Mouse (Mus musculus) small intestine, adult 2 months (tissue): ENCODE data around the gene Ubash3a. TPM values are rescaled to one million over a fixed set of nuclear protein-coding genes. Genes with fewer than 3 reads are reported as not detected.
"Not testable (repeated sequence)": the region's sequence is repeated elsewhere in the genome, so short reads cannot be mapped to it uniquely, and the experiment has no call there.

ENCODE experiments used
- H3K27ac ChIP-seq: fragments of 200-500 bp; 2 replicates; pipeline ENCODE4 v1.5.1; 2012; ENCODE audit warnings: low read depth, low read length, control low read depth, inconsistent platforms; ENCODE audit not compliant: insufficient read depth
- H3K27me3 ChIP-seq: fragments of 200-500 bp; 2 replicates; pipeline ENCODE4 v1.6.1; 2012; ENCODE audit warnings: mild to moderate bottlenecking, moderate library complexity, low read length, inconsistent platforms; ENCODE audit not compliant: control insufficient read depth, insufficient read depth
- H3K36me3 ChIP-seq: fragments of 200-500 bp; 2 replicates; pipeline ENCODE4 v1.6.1; 2012; ENCODE audit warnings: mild to moderate bottlenecking, low read length, control low read depth, inconsistent platforms; ENCODE audit not compliant: control insufficient read depth, insufficient read depth
- H3K4me1 ChIP-seq: fragments of 200-500 bp; 2 replicates; pipeline ENCODE4 v1.6.1; 2012; ENCODE audit warnings: low read length, inconsistent platforms, mixed read lengths; ENCODE audit not compliant: control insufficient read depth, insufficient read depth, insufficient read length
- H3K4me3 ChIP-seq: fragments of 200-500 bp; 2 replicates; pipeline ENCODE4 v1.5.1; 2012; ENCODE audit warnings: low read depth, mild to moderate bottlenecking, control low read depth, inconsistent platforms, low read length, moderate library complexity
- CTCF ChIP-seq: fragments of 200-500 bp; IDR thresholded peaks from 2 replicates; pipeline ENCODE4 v1.5.1; 2012; ENCODE audit warnings: low read depth, mild to moderate bottlenecking, control low read depth, inconsistent platforms, low read length, moderate library complexity, mixed read lengths; ENCODE audit not compliant: insufficient replicate concordance, insufficient read length; ENCODE audit errors: extremely low read depth
- POLR2A ChIP-seq: fragments of 200-500 bp; IDR thresholded peaks from 2 replicates; pipeline ENCODE4 v1.6.1; 2012; ENCODE audit warnings: low read depth, mild to moderate bottlenecking, control low read depth, inconsistent platforms, low read length, moderate library complexity
- WGBS: fragments of 180-500 bp; shearing (Covaris S2); methylation state at CpG from one replicate; pipeline ENCODE4 v1.1.7; 2018; 5-methylcytosine and 5-hydroxymethylcytosine counted together
- polyA plus RNA-seq: library from polyadenylated mRNA; depleted of rRNA; stranded (reverse); fragments of >200 nt; gene quantifications from 2 replicates; pipeline ENCODE4 v1.2.3, GENCODE M21; 2012

The Ubash3a gene
- polyA plus RNA-seq, 1 experiment = 0.98 TPM

DNA sequence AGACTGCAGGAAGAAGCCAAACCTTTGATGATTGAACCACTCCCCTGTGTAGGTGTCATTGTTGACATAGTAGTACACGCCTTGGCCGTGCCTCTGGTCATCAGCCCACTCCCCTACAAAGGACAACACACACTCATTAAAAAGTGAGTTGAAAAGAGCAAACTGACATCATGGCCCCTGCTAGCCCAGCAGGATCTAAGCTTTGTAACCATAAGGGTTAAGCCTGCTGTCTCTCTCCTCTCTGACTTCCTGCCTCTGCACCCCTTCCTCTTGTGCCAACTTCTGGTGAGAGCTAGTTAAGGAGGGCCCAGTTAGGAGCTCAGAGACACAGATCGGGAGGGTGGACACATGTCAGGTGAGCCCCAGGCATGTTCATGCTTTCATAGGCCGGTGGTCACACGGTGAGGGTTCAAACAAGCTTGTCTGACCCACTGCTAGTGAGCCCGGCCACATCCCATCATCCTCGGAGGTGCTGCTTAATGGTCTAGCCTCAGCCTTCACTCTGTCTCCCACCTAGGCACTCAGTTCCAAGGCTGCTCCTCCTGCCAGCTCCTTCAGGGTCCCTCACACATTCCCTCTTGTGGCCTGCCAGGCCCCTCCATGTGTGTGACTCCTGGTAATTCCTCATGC lies 58.8 kb downstream of the Ubash3a start:
- no peak overlapping the region for H3K27ac ChIP-seq
- WGBS = 74% methylated on average over 7 of the region's 7 CpGs
- TF ChIP-seq CTCF (no peak), POLR2A (no peak)
- no peaks in the 10 kb centered on the region for H3K27me3 ChIP-seq
- no peaks in the 10 kb centered on the region for H3K36me3 ChIP-seq
- H3K4me3 ChIP-seq = no peak overlapping the region
- H3K4me1 ChIP-seq = peaks cover 6% of the 10 kb centered on the region

DNA sequence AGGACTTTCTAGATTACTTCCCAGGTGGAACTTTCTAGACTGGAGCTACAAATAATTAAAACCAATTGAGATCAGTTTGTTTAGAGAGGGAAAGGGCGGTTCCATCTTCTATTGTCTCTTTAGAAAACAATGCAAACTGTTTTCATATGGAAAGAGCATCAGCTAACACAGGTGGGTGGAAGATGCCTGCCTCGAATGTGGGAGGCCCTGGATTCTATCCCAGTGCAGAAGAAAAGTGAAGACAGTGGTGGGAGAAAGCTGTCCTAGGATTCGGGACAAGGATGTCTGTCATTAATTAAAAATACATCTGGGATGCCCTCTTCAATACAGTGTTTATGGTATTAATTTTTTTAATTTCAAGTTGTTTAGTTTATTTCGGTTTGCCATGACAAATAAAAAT lies 59.5 kb downstream of the Ubash3a start:
- H3K4me3 ChIP-seq = no peak overlapping the region
- peaks cover 6% of the 10 kb centered on the region for H3K4me1 ChIP-seq
- no peaks in the 10 kb centered on the region for H3K27me3 ChIP-seq
- no peaks in the 10 kb centered on the region for H3K36me3 ChIP-seq
- WGBS = 80% methylated on average over 4 of the region's 4 CpGs
- H3K27ac ChIP-seq = no peak overlapping the region
- no peak for TF ChIP-seq CTCF
- no peak for TF ChIP-seq POLR2A

DNA sequence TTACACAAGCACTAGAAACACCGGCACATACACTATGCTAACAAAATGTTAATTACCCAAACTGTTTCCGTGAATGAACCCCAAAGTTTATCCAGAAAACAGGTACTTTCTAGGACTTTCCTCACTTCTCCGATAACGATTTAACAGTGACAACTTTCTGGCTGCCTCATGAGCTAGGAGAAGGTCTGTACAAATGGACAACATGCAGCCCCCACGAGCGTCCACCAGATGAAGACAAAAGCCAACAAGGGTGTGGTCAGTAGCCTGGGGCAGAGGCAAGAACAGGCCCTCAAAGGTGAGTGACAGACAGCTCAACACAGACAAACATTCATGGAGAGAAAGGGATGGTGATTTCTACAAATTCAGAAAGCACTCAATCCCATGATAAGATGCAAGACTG lies 59.9 kb downstream of the Ubash3a start:
- TF ChIP-seq POLR2A = no peak
- no peak for TF ChIP-seq CTCF
- Histone ChIP-seq H3K4me3 (no peak overlapping the region), H3K27ac (no peak overlapping the region), H3K4me1 (peaks cover 6% of the 10 kb centered on the region), H3K36me3 (no peaks in the 10 kb centered on the region), H3K27me3 (no peaks in the 10 kb centered on the region)
- WGBS = 78% methylated on average over 6 of the region's 6 CpGs

DNA sequence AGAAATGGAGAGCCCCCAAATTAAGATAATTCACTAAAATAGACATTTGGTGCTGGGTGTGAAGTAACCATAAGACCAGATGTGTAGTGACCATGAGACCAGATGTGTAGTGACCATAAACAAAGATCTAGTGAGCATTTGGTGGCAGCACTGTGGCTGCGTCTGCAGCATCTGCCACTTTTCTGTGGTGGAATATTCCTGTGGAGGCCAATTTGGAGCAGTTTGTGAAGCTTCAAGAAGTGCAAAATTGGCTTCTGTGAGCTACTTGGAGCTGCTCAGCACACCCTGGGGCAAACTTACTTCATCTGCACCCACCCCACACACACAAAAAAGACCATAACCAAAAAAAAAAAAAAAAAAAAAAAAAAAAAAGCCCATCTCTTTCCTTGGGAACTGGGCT lies 60.3 kb downstream of the Ubash3a start:
- Histone ChIP-seq H3K4me3 (no peak overlapping the region), H3K4me1 (peaks cover 6% of the 10 kb centered on the region), H3K27me3 (no peaks in the 10 kb centered on the region), H3K36me3 (no peaks in the 10 kb centered on the region), H3K27ac (no peak overlapping the region)
- 92% methylated on average over 1 of the region's 1 CpGs for WGBS
- TF ChIP-seq POLR2A = no peak
- no peak for TF ChIP-seq CTCF

DNA sequence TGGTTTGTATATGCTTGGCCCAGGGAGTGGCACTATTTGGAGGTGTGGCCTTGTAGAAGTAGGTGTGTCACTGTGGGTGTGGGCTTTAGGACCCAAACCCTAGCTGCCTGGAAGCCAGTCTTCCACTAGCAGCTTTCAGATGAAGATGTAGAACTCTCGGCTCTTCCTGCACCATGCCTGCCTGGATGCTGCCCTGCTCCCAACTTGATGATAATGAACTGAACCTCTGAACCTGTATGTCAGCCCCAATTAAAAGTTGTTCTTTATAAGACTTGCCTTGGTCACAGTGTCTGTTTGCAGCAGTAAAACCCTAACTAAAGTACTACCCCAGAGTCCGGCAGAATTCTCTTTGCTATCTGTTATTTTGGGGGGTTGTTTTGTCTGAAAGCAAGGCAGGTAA lies 62.1 kb downstream of the Ubash3a start:
- no peaks in the 10 kb centered on the region for H3K36me3 ChIP-seq
- no peak for TF ChIP-seq CTCF
- WGBS = 93% methylated on average over 2 of the region's 2 CpGs
- H3K27ac ChIP-seq = no peak overlapping the region
- H3K27me3 ChIP-seq = no peaks in the 10 kb centered on the region
- peaks cover 1% of the 10 kb centered on the region for H3K4me1 ChIP-seq
- no peak overlapping the region for H3K4me3 ChIP-seq

DNA sequence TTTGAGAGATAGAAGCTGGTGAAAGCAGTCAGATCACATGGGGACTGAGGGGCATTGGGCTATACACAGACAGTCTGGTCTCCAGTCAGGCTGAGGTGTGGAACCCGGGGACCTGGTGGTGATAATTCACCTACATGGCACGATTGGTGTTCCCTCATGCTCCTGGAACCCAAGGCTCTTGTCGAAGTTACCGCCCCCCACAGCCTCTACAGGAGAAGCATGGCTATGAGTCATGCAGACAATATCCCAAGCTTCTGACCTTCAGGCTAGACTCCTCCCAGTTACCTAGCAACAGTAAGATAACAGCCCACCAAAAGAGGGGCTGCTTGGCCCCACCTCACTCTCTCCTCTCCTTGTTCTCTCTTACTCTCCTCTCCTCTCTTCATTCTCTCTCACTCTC lies 62.6 kb downstream of the Ubash3a start:
- no peaks in the 10 kb centered on the region for H3K4me1 ChIP-seq
- no peaks in the 10 kb centered on the region for H3K36me3 ChIP-seq
- H3K4me3 ChIP-seq = no peak overlapping the region
- no peaks in the 10 kb centered on the region for H3K27me3 ChIP-seq
- TF ChIP-seq CTCF (no peak), POLR2A (no peak)
- no peak overlapping the region for H3K27ac ChIP-seq
- WGBS = 79% methylated on average over 4 of the region's 4 CpGs

- H3K27ac ChIP-seq, H3K36me3 ChIP-seq, H3K4me3 ChIP-seq, H3K4me1 ChIP-seq, H3K27me3 ChIP-seq: not testable (repeated sequence)
- WGBS = 81% methylated on average over 8 of the region's 8 CpGs
Observed at GRCm38 (mm10) chr17:31270736-31271135, 63.1 kb downstream of the Ubash3a start.
